Mouse (Mus musculus) 416B (cell line): ENCODE data around the gene Rbm8a.

Source experiments
- DNase-seq: peaks from one replicate; pipeline ENCODE4 v3.0.0; 2011; ENCODE audit warnings: low read depth

Gene Rbm8a

DNA sequence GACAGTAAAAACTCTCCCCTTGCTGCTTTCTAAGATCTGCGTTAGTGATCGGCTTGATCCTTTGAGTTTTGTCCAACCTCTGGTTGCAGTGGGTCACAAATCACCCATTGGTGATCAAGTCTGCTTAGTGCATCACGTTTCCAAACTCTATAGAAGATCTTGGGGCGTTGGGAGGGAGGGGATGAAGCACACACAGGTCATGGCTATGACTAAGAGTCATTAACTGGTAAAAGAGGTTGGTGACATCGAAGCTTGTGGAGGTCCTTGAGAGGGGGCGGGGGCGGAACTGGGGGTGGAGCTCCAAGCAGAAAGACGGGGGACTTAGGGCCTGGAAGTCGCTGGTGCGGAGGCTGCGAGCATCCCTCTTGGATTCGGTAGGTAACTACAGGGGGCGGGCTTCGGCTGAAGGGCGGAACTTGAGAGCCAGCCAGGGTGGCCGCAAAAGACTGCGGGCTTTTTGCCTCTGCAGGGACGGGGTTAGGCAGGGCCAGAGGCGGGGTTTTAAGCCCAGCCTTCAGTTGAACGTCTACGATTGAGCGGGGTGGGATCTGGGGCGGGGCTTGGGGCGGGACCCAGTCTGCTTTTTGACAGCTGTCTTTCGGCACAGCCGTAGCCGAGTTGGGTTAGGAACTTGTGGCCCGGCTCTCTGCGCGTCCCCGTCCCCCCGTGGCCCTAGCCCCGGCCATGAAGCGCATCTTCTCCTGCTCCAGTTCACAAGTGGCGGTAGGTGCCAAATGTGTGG is 40.2 kb downstream of the Rbm8a start, which contains the start of gene Ankrd35:
TSS of gene Ankrd35 (plus strand) at position 405 of the 742 bp plus-strand sequence.
- peak; percentile 95 for DNase-seq

DNA sequence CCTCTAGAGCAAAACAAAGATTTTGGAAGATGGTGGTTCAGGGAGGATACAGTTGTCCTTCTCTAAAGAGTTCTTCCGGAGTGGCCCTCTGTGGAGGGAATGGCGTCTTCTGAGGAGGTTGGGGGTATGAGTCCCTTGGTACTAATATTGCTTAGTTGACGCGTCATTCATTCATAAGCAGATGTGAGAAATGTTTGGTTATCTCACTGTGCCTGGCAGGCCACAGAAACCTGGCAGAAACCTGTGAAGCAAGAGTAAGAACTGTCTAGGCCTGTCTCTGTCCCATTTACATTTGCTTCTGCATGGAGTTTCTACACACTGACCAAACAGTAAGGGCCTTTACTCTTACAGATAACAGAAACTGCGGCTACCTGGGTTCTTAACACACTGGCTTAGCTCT is 41.8 kb downstream of the Rbm8a start:
- no peak for DNase-seq

DNA sequence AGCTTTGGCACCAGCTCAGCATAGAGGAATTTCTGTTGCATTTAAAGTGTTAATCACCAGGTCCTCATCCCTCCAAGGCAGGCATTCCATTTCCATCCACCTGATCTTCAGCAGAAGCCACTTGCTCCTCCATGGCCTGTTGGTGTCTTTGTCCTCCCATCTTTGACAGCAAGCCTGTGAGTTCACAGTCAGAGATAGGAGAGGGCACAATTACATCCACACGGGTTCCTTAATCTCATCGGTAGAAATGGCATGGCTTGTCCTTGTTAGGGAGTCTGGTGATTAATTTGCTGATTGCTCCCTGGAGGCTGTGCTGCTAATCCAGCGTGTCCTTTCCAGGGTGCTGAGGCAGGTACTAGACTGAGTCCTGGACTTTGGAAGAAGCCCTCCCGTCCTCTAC is 43.8 kb downstream of the Rbm8a start:
- no peak for DNase-seq

DNA sequence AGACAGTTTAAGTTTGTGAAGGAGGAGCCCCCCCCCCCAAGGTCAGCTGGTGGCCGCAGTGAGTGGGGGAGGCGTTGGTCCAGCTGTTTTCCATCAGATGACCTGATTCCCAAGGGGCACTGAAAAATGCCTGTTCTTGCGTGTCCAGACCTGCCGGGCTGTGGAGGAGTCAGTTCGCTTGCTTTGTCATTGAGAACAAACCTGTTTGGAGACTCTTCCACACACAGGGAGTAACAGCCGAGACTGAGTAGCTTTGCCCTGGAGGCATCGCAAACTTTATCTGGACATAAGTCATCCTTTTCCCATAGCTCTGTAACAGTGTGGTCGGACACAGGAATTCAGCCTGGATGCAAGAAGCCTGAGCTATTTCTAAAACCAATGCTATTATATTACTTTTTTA is 44.7 kb downstream of the Rbm8a start:
- DNase-seq = no peak

DNA sequence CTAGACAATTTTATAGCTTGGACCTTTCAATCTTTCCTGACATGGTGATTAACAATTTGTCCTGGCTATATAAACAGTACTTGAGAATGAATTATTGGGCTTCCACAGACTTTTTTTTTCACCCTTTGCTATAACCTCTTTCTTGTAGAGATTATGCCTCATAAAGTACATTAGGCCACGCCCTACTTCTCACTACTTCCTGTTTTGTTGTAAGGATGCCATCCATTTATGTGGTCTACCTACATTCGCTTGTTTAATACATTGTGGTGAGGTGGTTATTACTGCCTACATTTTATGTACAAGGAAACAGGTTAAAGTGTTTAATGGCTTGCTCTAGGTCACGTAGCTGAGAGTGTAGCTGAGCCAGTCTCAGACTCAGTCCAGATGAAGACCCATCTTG is 45.4 kb downstream of the Rbm8a start:
- peak; percentile 32 for DNase-seq

DNA sequence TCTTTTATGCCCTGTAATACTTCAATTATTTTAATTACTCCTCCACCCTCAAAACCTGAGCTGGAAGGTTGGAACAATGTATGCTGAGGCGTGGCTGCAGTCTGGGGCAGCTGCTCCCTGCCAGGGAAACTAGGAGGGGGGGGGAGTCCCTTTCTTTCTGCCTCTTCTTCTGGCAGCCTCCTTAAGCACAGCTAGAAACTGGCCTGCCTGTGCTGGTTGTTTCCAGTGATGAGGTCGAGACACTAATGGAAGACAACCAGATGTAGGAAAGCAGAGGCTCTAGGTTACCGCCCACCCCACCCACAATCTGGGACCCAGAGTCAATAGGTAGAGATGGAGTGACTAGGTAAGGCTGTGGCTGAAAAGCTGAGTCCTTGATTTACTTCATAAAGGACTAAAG is 46.0 kb downstream of the Rbm8a start:
- DNase-seq = no peak

DNA sequence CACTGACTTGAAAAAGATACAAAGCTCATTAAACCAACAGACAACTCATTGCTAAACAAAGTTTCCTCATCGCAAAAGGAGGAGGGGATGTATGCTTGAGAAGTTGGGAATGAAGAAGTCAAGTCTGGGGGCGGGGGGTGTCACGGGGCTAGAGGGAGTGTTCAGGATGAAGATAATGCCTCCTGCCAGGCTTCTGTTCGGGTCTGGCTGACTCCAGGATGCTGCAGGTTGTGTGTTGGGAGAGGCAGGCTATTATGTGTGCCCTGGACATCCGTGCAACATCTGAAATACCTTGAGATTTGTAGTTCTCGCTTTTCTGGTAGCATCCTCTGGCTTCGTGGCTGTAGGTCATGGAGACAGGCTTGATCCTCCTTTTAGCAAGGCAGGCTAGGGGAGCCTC is 48.7 kb downstream of the Rbm8a start:
- DNase-seq = no peak

DNA sequence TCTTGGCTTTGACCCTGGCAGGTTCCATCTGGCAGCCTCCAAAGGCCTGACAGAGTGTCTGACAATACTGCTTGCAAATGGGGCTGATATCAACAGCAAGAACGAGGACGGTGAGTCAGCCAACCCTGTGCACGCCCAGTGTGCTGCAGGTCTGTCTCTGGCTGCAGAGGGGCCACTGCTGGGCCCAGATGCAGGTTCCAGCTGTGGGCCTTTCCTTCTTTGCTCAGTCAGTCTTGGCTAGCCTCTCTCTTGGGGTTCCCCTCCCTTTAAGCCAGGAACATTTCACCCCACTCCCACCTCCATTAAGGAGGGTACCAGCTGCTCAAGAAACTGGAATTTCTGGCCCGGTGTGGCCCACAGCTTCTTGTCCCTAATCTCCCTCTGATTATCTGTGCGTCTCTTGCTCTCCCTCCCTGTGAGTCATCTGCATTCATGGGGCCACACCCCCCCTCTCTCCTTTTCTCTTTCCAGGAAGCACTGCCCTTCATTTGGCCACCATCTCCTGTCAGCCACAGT is 49.5 kb downstream of the Rbm8a start:
- DNase-seq = peak; percentile 62

DNA sequence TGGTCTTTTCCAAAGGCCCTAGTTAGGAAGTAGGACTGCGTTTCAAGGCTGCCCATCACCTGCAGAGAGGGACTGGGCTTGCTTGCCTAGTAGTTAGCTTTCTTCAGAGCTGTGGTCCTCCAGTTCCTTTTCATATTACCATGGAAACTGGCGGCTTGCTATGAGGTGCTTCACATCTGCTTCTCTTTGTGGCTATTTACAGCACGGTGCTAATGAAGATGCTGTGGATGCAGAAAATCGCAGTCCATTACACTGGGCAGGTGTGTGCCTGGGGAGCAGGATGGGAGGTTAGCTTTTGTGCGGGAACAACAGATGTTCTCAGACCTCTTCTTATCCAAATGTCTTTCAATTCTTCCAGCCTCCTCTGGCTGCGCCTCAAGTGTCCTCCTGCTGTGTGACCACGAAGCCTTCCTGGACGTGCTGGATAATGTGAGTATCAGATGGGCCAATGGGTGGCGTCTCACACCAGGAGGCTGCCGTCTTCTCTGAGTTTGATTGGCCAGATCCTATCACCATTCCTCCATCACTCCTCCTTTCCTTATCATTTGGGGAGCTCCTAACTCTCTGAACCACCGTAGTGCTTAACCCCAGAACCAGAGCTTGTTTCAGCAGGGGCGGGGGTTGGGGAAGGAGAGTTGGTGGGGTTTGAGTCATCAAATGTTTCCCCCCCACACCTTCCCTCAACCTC is 50.7 kb downstream of the Rbm8a start:
- DNase-seq = no peak
